Mouse (Mus musculus) bone marrow macrophage, adult 2 months (primary cell): ENCODE results near the gene Fbxo46. TPM values are rescaled to one million over a fixed set of nuclear protein-coding genes. Genes with fewer than 3 reads are reported as not detected.

ENCODE experiments used
- H3K27ac ChIP-seq: 2 replicates; pipeline ENCODE4 v1.5.1; 2012; ENCODE audit warnings: low read depth, low read length; ENCODE audit not compliant: insufficient read depth
- H3K4me1 ChIP-seq: 2 replicates; pipeline ENCODE4 v1.6.1; 2012; ENCODE audit warnings: low read length; ENCODE audit not compliant: control insufficient read depth, insufficient read depth
- H3K4me3 ChIP-seq: 2 replicates; pipeline ENCODE4 v1.5.1; 2012; ENCODE audit warnings: mild to moderate bottlenecking, low read length, moderate library complexity; ENCODE audit not compliant: insufficient read depth
- CTCF ChIP-seq: IDR thresholded peaks from 2 replicates; pipeline ENCODE4 v1.5.1; 2012; ENCODE audit warnings: low read depth, mild to moderate bottlenecking, low read length, moderate library complexity
- POLR2A ChIP-seq: IDR thresholded peaks from 2 replicates; pipeline ENCODE4 v1.6.1; 2012; ENCODE audit warnings: mild to moderate bottlenecking, low read depth, low read length, borderline replicate concordance
- polyA plus RNA-seq: library from polyadenylated mRNA; stranded (reverse); fragments of >200 nt; gene quantifications from 2 replicates; pipeline ENCODE4 v1.2.4, GENCODE M21; 2012; ENCODE audit not compliant: missing spikeins, insufficient read depth, insufficient read length

Gene Fbxo46
- polyA plus RNA-seq, 1 experiment, result 8.2 TPM

DNA sequence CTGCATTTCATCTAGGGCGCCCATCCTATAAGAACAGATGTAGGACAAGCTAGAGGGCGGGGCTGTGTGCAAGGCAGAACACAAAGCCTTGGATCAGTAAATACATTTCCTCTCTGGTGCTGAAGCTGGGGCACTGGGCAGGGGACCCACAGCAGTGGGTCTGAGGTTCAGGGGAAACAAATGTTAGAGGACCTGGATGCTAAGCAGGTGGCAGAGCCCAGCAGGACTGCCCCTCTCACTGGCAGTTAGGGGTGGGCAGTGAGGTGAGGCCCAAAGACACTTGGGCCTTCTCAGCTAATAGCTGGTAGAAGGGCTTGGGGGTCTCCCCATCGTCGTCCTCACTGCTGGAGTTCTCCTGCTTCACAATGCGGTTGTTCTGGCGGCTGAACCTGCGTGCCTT is 20.8 kb upstream of the Fbxo46 start:
- Histone ChIP-seq H3K4me1 (peaks cover 4% of the 10 kb centered on the region), H3K4me3 (no peak overlapping the region), H3K27ac (no peak overlapping the region)
- TF ChIP-seq POLR2A (no peak), CTCF (no peak)

DNA sequence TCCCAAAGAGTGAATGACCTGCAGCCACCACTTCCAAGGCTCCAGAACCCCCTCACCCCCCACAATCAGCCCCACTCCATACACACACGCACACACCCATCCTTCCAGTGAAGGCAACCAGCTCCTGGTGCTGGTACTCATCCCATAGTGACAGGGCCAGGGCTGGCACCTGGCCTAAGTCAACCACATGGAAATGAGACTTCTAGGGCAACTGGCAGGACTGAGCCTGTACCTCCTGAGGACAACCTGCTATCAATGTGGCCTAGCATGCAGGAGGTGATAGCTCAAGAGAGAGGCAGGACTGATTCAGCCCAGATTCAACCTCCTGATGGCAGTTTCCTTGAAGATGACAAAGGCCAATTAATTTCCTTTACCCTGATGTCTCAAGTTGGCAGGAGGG is 19.4 kb upstream of the Fbxo46 start:
- no peak for TF ChIP-seq POLR2A
- TF ChIP-seq CTCF, result no peak
- Histone ChIP-seq H3K27ac (no peak overlapping the region), H3K4me1 (peaks cover 13% of the 10 kb centered on the region), H3K4me3 (no peak overlapping the region)

DNA sequence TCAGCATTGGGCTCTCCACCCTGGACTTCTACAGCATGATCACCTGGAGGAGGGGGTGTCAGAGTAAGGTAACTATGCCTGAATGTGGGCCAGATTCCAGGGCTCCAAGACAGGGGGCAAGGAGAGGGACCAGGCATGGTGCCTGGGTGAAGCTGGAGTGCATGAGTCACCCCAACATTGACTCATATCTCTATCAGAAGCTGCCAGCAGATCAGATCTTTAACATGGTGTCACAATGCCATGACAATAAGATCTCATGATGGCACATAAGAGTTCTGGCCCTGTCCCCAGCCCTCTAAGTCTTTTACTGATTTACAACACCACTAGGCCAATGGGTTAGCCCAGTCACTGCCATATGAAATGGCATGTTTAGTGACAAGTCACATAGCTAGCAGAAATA is 15.9 kb upstream of the Fbxo46 start:
- TF ChIP-seq CTCF (no peak), POLR2A (no peak)
- Histone ChIP-seq H3K27ac (no peak overlapping the region), H3K4me1 (peaks cover 13% of the 10 kb centered on the region), H3K4me3 (no peak overlapping the region)

DNA sequence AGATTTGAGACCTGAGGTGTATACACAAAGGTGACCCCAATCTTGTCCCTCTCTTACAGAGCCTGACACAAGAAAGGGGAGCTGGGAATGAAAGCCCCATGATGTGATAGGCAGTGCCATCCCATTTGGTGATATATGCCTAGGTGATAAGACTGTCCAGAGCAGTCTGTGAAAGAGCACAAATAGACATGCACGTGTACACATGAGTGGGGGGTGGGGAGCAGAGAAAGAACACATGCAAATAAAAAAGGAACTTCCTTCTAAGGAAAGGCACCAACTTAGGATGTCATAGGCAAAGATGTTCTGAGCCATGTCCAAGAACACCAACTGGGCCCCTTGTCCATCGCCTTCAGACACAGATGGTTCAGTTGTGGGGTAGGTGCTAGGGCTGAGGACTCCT is 15.2 kb upstream of the Fbxo46 start:
- no peak overlapping the region for H3K4me3 ChIP-seq
- TF ChIP-seq CTCF, result no peak
- no peak for TF ChIP-seq POLR2A
- H3K4me1 ChIP-seq, result peaks cover 13% of the 10 kb centered on the region
- H3K27ac ChIP-seq, result no peak overlapping the region

DNA sequence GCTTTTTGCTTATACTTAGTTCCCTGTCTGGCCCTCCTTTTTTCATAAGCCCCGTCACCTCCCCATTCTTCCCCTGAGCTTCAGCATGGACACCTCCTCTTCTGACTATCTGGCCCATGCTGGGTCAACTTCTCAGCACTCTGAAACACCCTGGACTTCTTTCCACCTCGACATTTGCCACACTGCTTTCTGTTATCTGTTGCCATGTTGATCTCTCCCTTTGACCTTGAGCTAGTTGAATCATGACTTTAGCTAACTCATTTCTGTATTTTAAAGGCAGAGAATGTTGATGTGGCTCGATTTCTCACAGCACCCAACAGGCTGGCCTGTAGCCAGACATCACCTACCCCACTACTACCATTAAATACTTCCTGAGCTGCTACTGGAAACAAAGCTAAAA is 12.2 kb upstream of the Fbxo46 start:
- no peak overlapping the region for H3K4me3 ChIP-seq
- H3K27ac ChIP-seq, result no peak overlapping the region
- no peak for TF ChIP-seq CTCF
- no peak for TF ChIP-seq POLR2A
- peaks cover 16% of the 10 kb centered on the region for H3K4me1 ChIP-seq

DNA sequence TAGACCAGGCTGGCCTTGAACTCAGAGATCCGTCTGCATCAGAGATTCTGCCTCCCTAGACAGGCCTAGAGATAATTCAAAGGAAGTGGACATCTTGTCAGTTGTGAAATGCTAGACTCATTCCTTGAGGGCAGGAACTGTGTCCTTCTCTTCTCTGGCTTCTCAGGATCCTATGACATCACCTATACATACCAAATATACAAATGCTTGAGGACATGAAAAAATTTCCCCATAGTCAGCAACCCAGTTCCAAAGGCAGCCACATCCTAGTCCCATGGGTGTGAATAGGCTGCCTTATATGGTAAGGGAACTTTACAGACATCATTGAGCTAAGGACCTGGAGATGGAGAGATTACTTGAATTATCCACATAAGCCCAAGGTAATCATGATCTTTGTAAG is 10.1 kb upstream of the Fbxo46 start:
- H3K27ac ChIP-seq, result no peak overlapping the region
- TF ChIP-seq CTCF, result no peak
- TF ChIP-seq POLR2A, result no peak
- peaks cover 5% of the 10 kb centered on the region for H3K4me1 ChIP-seq
- H3K4me3 ChIP-seq, result no peak overlapping the region

DNA sequence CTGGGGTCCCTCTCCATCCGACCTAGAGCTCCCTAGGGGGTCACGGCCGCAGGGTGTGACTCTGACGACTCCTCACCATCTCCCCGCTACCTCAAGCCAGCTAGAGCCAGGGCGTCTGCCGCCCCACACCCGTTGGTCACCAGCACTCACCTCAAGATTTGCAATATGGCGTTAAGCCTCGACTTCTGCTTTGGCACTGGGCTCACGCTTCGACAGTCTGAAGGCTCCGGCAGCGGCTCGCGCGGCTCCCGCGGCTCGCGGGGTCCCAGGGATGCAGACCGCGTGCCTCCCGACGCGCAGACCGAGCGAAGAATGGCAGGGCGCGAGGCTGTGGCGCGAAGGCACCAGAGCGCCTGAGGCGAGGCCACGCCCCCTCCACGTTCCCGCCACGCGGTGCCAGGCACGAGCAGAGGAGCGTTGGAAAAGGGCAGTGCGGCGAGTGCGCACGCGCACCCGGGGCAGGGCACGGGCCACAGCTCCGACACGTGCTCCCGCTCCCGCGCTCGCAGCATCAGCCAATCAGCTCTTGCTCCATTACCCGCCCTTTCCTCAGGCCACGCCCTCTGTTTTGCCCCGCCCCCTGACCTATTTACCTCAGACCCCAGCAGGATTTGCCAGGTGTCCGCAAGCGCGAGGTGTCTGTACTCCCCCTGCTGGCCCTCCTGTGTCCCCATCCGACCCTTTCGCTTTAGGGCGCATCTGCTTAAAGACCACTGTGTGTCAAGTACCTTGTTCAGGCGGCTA is 1.5 kb upstream of the Fbxo46 start, which contains the start of gene Gm4969:
Gene Gm4969 (minus strand): TSS at position 341 of the 744 bp plus-strand sequence.
- peaks cover 3% of the 10 kb centered on the region; the same call in 1 of the 2 replicates for H3K4me1 ChIP-seq
- TF ChIP-seq POLR2A, result no peak
- no peak for TF ChIP-seq CTCF
- no peak within 1 kb of the TSS for H3K27ac ChIP-seq
- H3K4me3 ChIP-seq, result no peak within 1 kb of the TSS

DNA sequence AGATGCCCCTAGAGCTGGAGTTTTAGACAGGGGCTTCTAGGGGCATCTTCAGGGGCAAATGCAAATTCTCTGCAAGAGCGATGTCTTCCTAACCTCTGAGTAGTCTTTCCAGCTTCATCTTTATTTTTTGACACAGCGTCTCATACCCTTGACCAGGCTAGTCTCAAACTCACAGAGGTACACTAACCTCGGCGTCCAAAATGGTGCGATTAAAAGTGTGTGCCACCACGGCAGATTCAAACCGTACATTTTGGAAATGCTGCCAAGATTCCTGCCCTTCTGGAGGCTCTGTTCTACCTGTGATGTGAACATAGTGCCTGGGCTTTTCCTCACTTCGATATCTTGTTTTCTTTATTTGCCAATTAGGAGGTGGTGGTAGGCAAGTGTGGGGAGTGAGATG is 576 bp upstream of the Fbxo46 start:
- H3K27ac ChIP-seq, result no peak overlapping the region
- peaks cover 3% of the 10 kb centered on the region; the same call in 1 of the 2 replicates for H3K4me1 ChIP-seq
- no peak for TF ChIP-seq CTCF
- TF ChIP-seq POLR2A, result no peak
- no peak overlapping the region for H3K4me3 ChIP-seq

DNA sequence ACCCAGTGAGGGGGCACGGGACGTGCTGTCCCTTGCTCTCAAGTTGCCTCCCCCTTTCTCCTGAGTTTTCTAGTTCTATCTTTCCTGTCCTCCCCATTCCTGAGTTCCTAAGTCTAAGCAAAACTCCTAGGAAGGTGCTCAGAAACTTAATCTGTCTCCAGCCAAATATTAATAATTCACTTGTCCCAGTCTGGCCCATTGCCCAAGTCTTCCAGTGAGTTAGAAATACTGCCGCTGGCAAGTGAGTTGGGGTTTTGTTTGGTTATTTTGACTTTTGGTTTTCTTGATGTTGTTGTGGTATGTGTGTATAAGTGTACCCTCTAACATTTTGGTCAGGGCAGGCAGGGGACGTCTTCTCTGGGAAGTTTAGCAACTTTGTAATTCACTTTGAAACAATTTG is 2.0 kb downstream of the Fbxo46 start:
- H3K4me3 ChIP-seq, result no peak overlapping the region
- TF ChIP-seq POLR2A (no peak), CTCF (no peak)
- H3K4me1 ChIP-seq, result peaks cover 3% of the 10 kb centered on the region; the same call in 1 of the 2 replicates

DNA sequence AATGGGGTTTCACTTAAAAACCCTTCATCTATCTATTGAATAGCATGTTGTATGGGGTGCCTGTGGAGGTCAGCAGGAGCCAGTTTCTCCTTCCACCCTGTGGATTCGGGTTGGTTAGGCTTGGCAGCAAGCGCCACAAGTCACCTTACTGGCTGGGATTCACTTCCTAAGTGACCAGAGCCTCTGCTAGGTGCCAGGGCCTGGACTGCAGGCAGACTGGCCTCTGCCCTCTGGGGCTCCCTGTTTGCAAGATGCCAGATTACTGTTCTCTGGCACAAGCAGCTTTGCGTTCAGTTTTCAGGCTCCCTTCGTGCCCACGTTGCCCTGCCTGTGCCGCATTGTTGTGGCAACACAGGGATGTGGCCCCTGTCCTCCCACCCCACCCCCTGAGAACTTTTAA is 5.1 kb downstream of the Fbxo46 start:
- peaks cover 3% of the 10 kb centered on the region; the same call in 1 of the 2 replicates for H3K4me1 ChIP-seq
- H3K4me3 ChIP-seq, result no peak overlapping the region
- H3K27ac ChIP-seq, result no peak overlapping the region
- TF ChIP-seq CTCF, result no peak
- no peak for TF ChIP-seq POLR2A

More for the DNA sequence above, 2.0 kb downstream of the Fbxo46 start:
- H3K27ac ChIP-seq, result no peak overlapping the region

DNA sequence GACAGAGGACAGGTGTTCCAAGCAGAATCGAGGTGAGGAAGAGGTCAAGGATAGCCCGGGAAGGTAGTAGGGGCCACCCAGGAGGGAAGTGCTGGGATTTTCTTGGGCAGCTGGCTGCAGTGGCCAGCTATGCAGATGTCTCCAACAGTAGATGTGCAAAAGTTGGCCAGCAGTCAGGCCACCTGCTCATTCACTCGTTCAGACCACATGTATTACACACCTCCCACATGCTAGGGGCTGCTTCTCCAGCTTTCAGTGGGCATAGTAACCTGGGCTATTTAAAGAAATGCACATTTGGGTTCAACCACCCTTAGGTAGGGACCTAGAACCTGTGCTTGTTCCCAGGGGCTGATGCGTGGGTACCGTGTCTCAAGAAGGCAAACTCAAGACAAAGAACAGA is 8.1 kb downstream of the Fbxo46 start:
- peaks cover 3% of the 10 kb centered on the region; the same call in 1 of the 2 replicates for H3K4me1 ChIP-seq

More for the DNA sequence above, 8.1 kb downstream of the Fbxo46 start:
- Histone ChIP-seq H3K4me3 (no peak overlapping the region), H3K27ac (no peak overlapping the region)
- TF ChIP-seq CTCF (no peak), POLR2A (no peak)
